Comparison of ENCODE assay signal across 8 mouse cellular contexts in the genomic region with DNA sequence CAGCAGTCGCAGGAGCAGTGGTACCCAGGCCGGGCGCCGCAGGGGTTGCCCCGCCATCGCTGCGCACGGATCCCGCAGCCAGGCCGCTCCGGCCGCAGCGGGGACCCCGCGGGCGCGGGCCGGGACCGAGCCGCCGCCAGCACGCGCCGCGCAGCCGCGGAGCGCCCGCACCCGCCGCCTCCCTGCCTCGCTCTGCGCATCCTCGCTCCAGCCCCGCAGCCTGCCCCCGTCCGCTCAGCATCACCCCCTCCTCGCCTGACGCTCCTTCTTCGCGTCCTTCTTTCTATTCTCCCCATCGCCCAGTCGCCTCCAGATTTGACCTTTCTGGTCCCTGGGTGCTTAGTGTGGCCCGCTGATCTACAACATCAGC. TPM values are rescaled to one million over a fixed set of nuclear protein-coding genes. Genes with fewer than 3 reads are reported as not detected.
DNase-seq lines count a peak whose midpoint lies in the region; ATAC-seq and TF ChIP-seq lines count a peak whose summit lies in the region.

Frrs1l (minus strand) TSS at position 177 of the 370 bp plus-strand sequence.

- no peak for TF ChIP-seq EP300 in heart, postnatal 0 days (IDR thresholded peaks at IDR 0.05; ENCODE audit: low read depth)

- H3K4me1 ChIP-seq in lung, embryonic 16.5 days (replicated peaks; ENCODE audit: control insufficient read depth, insufficient read depth, low read length), result peaks cover 15% of the 10 kb centered on the region
- H3K4me1 ChIP-seq in heart, postnatal 0 days (ENCODE audit: control insufficient read depth, insufficient read depth), result no peaks in the 10 kb centered on the region
- peaks cover 9% of the 10 kb centered on the region for H3K4me1 ChIP-seq in olfactory bulb, adult 2 months (ENCODE audit: control insufficient read depth, insufficient read depth, low read length)

- no peak for TF ChIP-seq CTCF in heart, postnatal 0 days (IDR thresholded peaks at IDR 0.05; ENCODE audit: low read depth)
- TF ChIP-seq CTCF in olfactory bulb, adult 2 months (IDR thresholded peaks at IDR 0.05; ENCODE audit: insufficient read depth, low read depth, low read length), result no peak

- intact Hi-C loops in left cerebral cortex, postnatal 36 days (cut with DNase I), result loop anchor here (5.0 kb wide), 1 partner anchor 43 kb away; the partner anchor contains the start of gene Tmem245

- peak within 1 kb of the TSS; percentile 63 for H3K9ac ChIP-seq in lung, embryonic 16.5 days (ENCODE audit: low read length)
- peak within 1 kb of the TSS; percentile 37 for H3K9ac ChIP-seq in heart, postnatal 0 days (replicated peaks; ENCODE audit: low read depth, low read length)

- H3K4me3 ChIP-seq in lung, embryonic 16.5 days (ENCODE audit: low read length), result peak within 1 kb of the TSS; percentile 60
- peak within 1 kb of the TSS; percentile 54 for H3K4me3 ChIP-seq in heart, postnatal 0 days (ENCODE audit: low read depth, low read length)
- H3K4me3 ChIP-seq in olfactory bulb, adult 2 months (ENCODE audit: insufficient read depth, low read depth, low read length), result peak within 1 kb of the TSS; percentile 96

- H3K27ac ChIP-seq in lung, embryonic 16.5 days (ENCODE audit: low read length), result no peak within 1 kb of the TSS
- H3K27ac ChIP-seq in heart, postnatal 0 days (ENCODE audit: low read depth), result no peak within 1 kb of the TSS
- H3K27ac ChIP-seq in olfactory bulb, adult 2 months (ENCODE audit: insufficient read depth, low read depth, low read length), result peak within 1 kb of the TSS; percentile 68

- H3K36me3 ChIP-seq in lung, embryonic 16.5 days (ENCODE audit: control insufficient read depth, insufficient read depth, low read length), result no peaks in the 10 kb centered on the region
- H3K36me3 ChIP-seq in heart, postnatal 0 days (replicated peaks; ENCODE audit: control insufficient read depth, insufficient read depth, low read length), result no peaks in the 10 kb centered on the region

- under 1% methylated on average over 19 of the region's 44 CpGs for WGBS in lung, embryonic 16.5 days
- WGBS in heart, postnatal 0 days, result 1% methylated on average over 36 of the region's 44 CpGs
- under 1% methylated on average over 43 of the region's 44 CpGs for WGBS in olfactory bulb, adult 2 months

- H3K9me3 ChIP-seq in lung, embryonic 16.5 days (ENCODE audit: control insufficient read depth, low read length), result peaks cover 8% of the 10 kb centered on the region; the same call in 1 of the 2 replicates
- no peaks in the 10 kb centered on the region for H3K9me3 ChIP-seq in heart, postnatal 0 days (replicated peaks; ENCODE audit: control insufficient read depth, low read length)

- DNase-seq in lung, postnatal 36 days, result no peak
- DNase-seq in cerebellum, postnatal 14 days, result peak; percentile 75 to 85
- DNase-seq in heart, postnatal 0 days (ENCODE audit: low spot score), result no peak
- DNase-seq in left cerebral cortex, postnatal 36 days (ENCODE audit: low spot score in 2 of 2), result peak; percentile 75 to 84
- no peak for DNase-seq in urinary bladder, adult 2 months (ENCODE audit: low spot score)

- H3K4me2 ChIP-seq in lung, embryonic 16.5 days (ENCODE audit: low read depth, low read length), result peak within 1 kb of the TSS; percentile 97
- H3K4me2 ChIP-seq in heart, postnatal 0 days (ENCODE audit: low read depth, low read length), result peak within 1 kb of the TSS; percentile 91

- peak; percentile 63 for TF ChIP-seq POLR2A in olfactory bulb, adult 2 months (IDR thresholded peaks at IDR 0.05; ENCODE audit: insufficient read depth, low read depth, low read length)

- H3K27me3 ChIP-seq in lung, embryonic 16.5 days (ENCODE audit: control insufficient read depth, insufficient read depth, low read depth, low read length), result peaks cover 44% of the 10 kb centered on the region
- H3K27me3 ChIP-seq in heart, postnatal 0 days (ENCODE audit: control insufficient read depth, insufficient read depth, low read length), result peaks cover 32% of the 10 kb centered on the region

- ATAC-seq in lung, embryonic 16.5 days (ENCODE audit: low read depth), result peak; percentile 47; the same call in 1 of the 2 replicates
- ATAC-seq in heart, postnatal 0 days (ENCODE audit: insufficient read depth, low read depth), result no peak
- ATAC-seq in erythroblast, adult 5-6 weeks (replicated peaks; ENCODE audit: low FRiP score, poor library complexity, severe bottlenecking), result no peak

RNA-seq across cellular contexts. Expression of gene Frrs1l, which starts in this region (rescaled TPM):
- polyA plus RNA-seq in lung, embryonic 16.5 days (2015; fragmentation: Nextera tagmentation; extraction: Ambion mirVana), result 1.9 and 2.9 TPM in 2 replicates
- not detected in 2 replicates for total RNA-seq in heart, postnatal 0 days (2014; rRNA removed; ENCODE audit: low replicate concordance)
- 0.05 TPM in 1 of 2 replicates, not detected in the other for polyA plus RNA-seq in heart, postnatal 0 days (2015; fragmentation: Nextera tagmentation; extraction: Ambion mirVana)
- 100 to 1,000 TPM; 194 to 206 TPM for total RNA-seq in left cerebral cortex, postnatal 36 days (2021)
- not detected in 2 replicates for polyA plus RNA-seq in olfactory bulb, adult 2 months (2012; ENCODE audit: insufficient read depth, insufficient read length, low replicate concordance, missing spikeins)
- total RNA-seq in erythroblast, adult 5-6 weeks (2015; ENCODE audit: low replicate concordance), result not detected in 2 replicates
- total RNA-seq in erythroblast, adult 5-6 weeks (2017; ENCODE audit: low replicate concordance), result not detected in 2 replicates
- polyA plus RNA-seq in urinary bladder, adult 2 months (2012; rRNA removed), result 0.03 and 0.04 TPM in 2 replicates

Comparison
In these comparisons a context has a peak if more than half of its experiments do, and no peak if none do; other contexts are left out.
1. RNA of gene Frrs1l (total RNA-seq): 194 to 206 TPM in left cerebral cortex, postnatal 36 days; not detected in heart, postnatal 0 days and not detected in erythroblast, adult 5-6 weeks; every median in the first group is over 100 times any median in the second.
2. DNase-seq: peak in cerebellum, postnatal 14 days (2 of 2) and left cerebral cortex, postnatal 36 days (2 of 2); none in lung, postnatal 36 days (single experiment), heart, postnatal 0 days (single experiment) and urinary bladder, adult 2 months (single experiment).
3. Peak in every context shown above with its lines, with median percentiles within 50 percentile points of each other: H3K4me3 ChIP-seq.